Mouse (Mus musculus) liver, postnatal 0 days (tissue): ENCODE measurements around the gene Gm10153.

Source experiments
- CTCF ChIP-seq: sonication (generic); IDR thresholded peaks from 2 replicates; pipeline ENCODE4 v1.5.1; 2016; ENCODE audit warnings: antibody characterized with exemption, low read depth
- EP300 ChIP-seq: IDR thresholded peaks from 2 replicates; pipeline ENCODE4 v1.6.1; 2016; ENCODE audit warnings: antibody characterized with exemption, low read depth, mild to moderate bottlenecking

DNA sequence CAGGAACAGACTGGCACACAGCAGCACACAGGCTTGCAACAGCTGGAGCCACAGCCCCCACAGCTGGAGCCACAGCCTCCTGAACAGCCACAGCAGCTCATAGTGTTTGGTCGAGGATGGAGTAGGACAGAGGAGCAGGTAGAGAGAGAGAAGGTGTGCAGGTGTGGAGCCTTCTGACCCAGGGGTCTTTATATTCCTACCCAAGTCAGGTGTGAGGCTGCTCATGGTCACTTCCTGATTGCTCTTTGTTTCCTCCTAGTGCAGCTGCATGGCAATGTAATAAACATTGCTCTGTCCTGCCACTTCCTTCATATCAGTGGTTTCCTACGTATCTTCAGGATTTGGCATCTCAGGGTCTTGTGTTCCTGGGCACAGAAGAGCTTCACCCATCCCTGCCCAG is at the start of gene Gm10153:
- TF ChIP-seq EP300: no peak
- TF ChIP-seq CTCF: no peak
